Mouse (Mus musculus) hindbrain, postnatal 0 days (tissue): ENCODE results near the gene Mnx1. TPM values are rescaled to one million over a fixed set of nuclear protein-coding genes. Genes with fewer than 3 reads are reported as not detected.
A peak's percentile ranks its signal among the peaks of the same experiment; 100 is the strongest.

Experiments
- ATAC-seq: fragments of 200-750 bp; cut with Nextera tagmentation; 2 replicates; pipeline ENCODE4 v1.8.0; 2017; ENCODE audit warnings: mild to moderate bottlenecking, moderate TSS enrichment, moderate library complexity
- DNase-seq: peaks from one replicate; pipeline ENCODE4 v3.0.0-alpha.2; 2015; ENCODE audit warnings: low spot score
- H3K27ac ChIP-seq: fragments of 300-500 bp; sonication (generic); 2 replicates; pipeline ENCODE4 v1.5.1; 2014; ENCODE audit warnings: mild to moderate bottlenecking
- H3K27me3 ChIP-seq: fragments of 300-500 bp; sonication (generic); 2 replicates; pipeline ENCODE4 v1.6.1; 2014; ENCODE audit warnings: low read length, mixed read lengths; ENCODE audit not compliant: insufficient read depth
- H3K36me3 ChIP-seq: fragments of 300-500 bp; sonication (generic); 2 replicates; pipeline ENCODE4 v1.6.1; 2014; ENCODE audit warnings: low read length, mixed read lengths; ENCODE audit not compliant: insufficient read depth
- H3K4me1 ChIP-seq: fragments of 300-500 bp; sonication (generic); 2 replicates; pipeline ENCODE4 v1.6.1; 2014; ENCODE audit warnings: antibody characterized with exemption, low read length, mixed read lengths; ENCODE audit not compliant: insufficient read depth
- H3K4me2 ChIP-seq: fragments of 300-500 bp; sonication (generic); 2 replicates; pipeline ENCODE4 v1.6.1; 2014; ENCODE audit warnings: low read depth, mild to moderate bottlenecking, low read length, moderate library complexity, mixed read lengths
- H3K4me3 ChIP-seq: fragments of 300-500 bp; sonication (generic); 2 replicates; pipeline ENCODE4 v1.5.1; 2014; ENCODE audit warnings: low read length
- H3K9ac ChIP-seq: fragments of 300-500 bp; sonication (generic); replicated peaks from 2 replicates; pipeline ENCODE4 v1.6.1; 2014; ENCODE audit warnings: mild to moderate bottlenecking, low read length, moderate library complexity, mixed read lengths
- H3K9me3 ChIP-seq: fragments of 300-500 bp; sonication (generic); 2 replicates; pipeline ENCODE4 v1.6.1; 2016; ENCODE audit warnings: low read length, mixed read lengths
- CTCF ChIP-seq: IDR thresholded peaks from 2 replicates; pipeline ENCODE4 v1.5.1; 2016; ENCODE audit warnings: antibody characterized with exemption, control low read depth, low read depth
- WGBS: fragments of 180-500 bp; shearing (Covaris S2); extraction: QIAGEN DNeasy Blood & Tissue Kit; methylation state at CpG from one replicate; pipeline ENCODE4 v1.1.7; 2014; 5-methylcytosine and 5-hydroxymethylcytosine counted together
- polyA plus RNA-seq: library from polyadenylated mRNA; unstranded; fragments of >200 nt; fragmentation: Nextera tagmentation; extraction: Ambion mirVana; gene quantifications from 2 replicates; pipeline ENCODE4 v1.2.1, GENCODE M21; 2015
- total RNA-seq: library from RNA; depleted of rRNA; stranded (reverse); fragments of >200 nt; gene quantifications from 2 replicates; pipeline ENCODE4 v1.2.3, GENCODE M21; 2014

Mnx1 gene
- total and polyA plus RNA-seq, 2 experiments from 2014 or later: 0.16 TPM; not detected in 1

- no peak overlapping the region for H3K27ac ChIP-seq
- no peak overlapping the region for H3K9ac ChIP-seq
- H3K36me3 ChIP-seq: no peaks in the 10 kb centered on the region
- H3K9me3 ChIP-seq: no peaks in the 10 kb centered on the region
- H3K4me1 ChIP-seq: no peaks in the 10 kb centered on the region
- no peak overlapping the region for H3K4me2 ChIP-seq
- TF ChIP-seq CTCF: no peak
- under 1% methylated on average over 38 of the region's 38 CpGs for WGBS
- 0 out of 2 replicates have a peak overlapping the region, but pooled peaks have one; percentile 6 for H3K4me3 ChIP-seq
- ATAC-seq (no peak), DNase-seq (no peak)
- peaks cover 87% of the 10 kb centered on the region for H3K27me3 ChIP-seq
These were observed 7.0 kb upstream of the Mnx1 start for GRCm38 (mm10) chr5:29484965-29485940.

GRCm38 (mm10) chr5:29483801-29484200 is 5.5 kb upstream of the Mnx1 start:
- Histone ChIP-seq H3K4me2 (no peak overlapping the region), H3K36me3 (no peaks in the 10 kb centered on the region), H3K4me3 (no peak overlapping the region), H3K9me3 (no peaks in the 10 kb centered on the region), H3K9ac (no peak overlapping the region), H3K27me3 (peaks cover 94% of the 10 kb centered on the region), H3K27ac (no peak overlapping the region), H3K4me1 (no peaks in the 10 kb centered on the region)
- DNase-seq: no peak
- no peak for TF ChIP-seq CTCF
- 4% methylated on average over 4 of the region's 4 CpGs for WGBS
- no peak for ATAC-seq

GRCm38 (mm10) chr5:29479198-29479593 is 926 bp upstream of the Mnx1 start:
- no peak overlapping the region for H3K9ac ChIP-seq
- H3K9me3 ChIP-seq: no peaks in the 10 kb centered on the region
- no peak overlapping the region for H3K4me3 ChIP-seq
- ATAC-seq (no peak), DNase-seq (peak; percentile 53)
- H3K27me3 ChIP-seq: peaks cover 98% of the 10 kb centered on the region
- WGBS: under 1% methylated on average over 14 of the region's 14 CpGs
- no peak overlapping the region for H3K4me2 ChIP-seq
- no peaks in the 10 kb centered on the region for H3K36me3 ChIP-seq
- peak; percentile 60 for TF ChIP-seq CTCF
- H3K4me1 ChIP-seq: peaks cover 11% of the 10 kb centered on the region; the same call in 1 of the 2 replicates
- H3K27ac ChIP-seq: no peak overlapping the region

- Histone ChIP-seq H3K9me3 (no peaks in the 10 kb centered on the region), H3K36me3 (no peaks in the 10 kb centered on the region), H3K9ac (no peak overlapping the region; the same call in 1 of the 2 replicates), H3K4me2 (peak overlapping the region; percentile 53), H3K27me3 (peaks cover 93% of the 10 kb centered on the region), H3K4me1 (peaks cover 11% of the 10 kb centered on the region; the same call in 1 of the 2 replicates), H3K27ac (no peak overlapping the region), H3K4me3 (peak overlapping the region; percentile 32)
- DNase-seq: no peak
- WGBS: 1% methylated on average over 55 of the region's 73 CpGs
- TF ChIP-seq CTCF: no peak
- no peak for ATAC-seq
These were observed 629 bp downstream of the Mnx1 start for GRCm38 (mm10) chr5:29477474-29478207.

GRCm38 (mm10) chr5:29476021-29476420 is 2.2 kb downstream of the Mnx1 start:
- no peak overlapping the region for H3K4me2 ChIP-seq
- WGBS: 0% methylated on average over 1 of the region's 1 CpGs
- H3K9me3 ChIP-seq: no peaks in the 10 kb centered on the region
- H3K9ac ChIP-seq: no peak overlapping the region
- no peak overlapping the region for H3K27ac ChIP-seq
- DNase-seq: no peak
- H3K36me3 ChIP-seq: no peaks in the 10 kb centered on the region
- H3K27me3 ChIP-seq: peaks cover 92% of the 10 kb centered on the region
- no peak for TF ChIP-seq CTCF
- peaks cover 11% of the 10 kb centered on the region; the same call in 1 of the 2 replicates for H3K4me1 ChIP-seq
- no peak for ATAC-seq
- H3K4me3 ChIP-seq: no peak overlapping the region

GRCm38 (mm10) chr5:29475556-29475955 is 2.7 kb downstream of the Mnx1 start:
- WGBS: 1% methylated on average over 5 of the region's 5 CpGs
- H3K9me3 ChIP-seq: no peaks in the 10 kb centered on the region
- no peak overlapping the region for H3K27ac ChIP-seq
- ATAC-seq (no peak), DNase-seq (no peak)
- H3K4me2 ChIP-seq: no peak overlapping the region
- no peak overlapping the region for H3K4me3 ChIP-seq
- no peak for TF ChIP-seq CTCF
- H3K4me1 ChIP-seq: peaks cover 11% of the 10 kb centered on the region; the same call in 1 of the 2 replicates
- no peak overlapping the region for H3K9ac ChIP-seq
- H3K27me3 ChIP-seq: peaks cover 92% of the 10 kb centered on the region
- no peaks in the 10 kb centered on the region for H3K36me3 ChIP-seq
